Mouse (Mus musculus) thymus, adult 18-20 months (tissue): Measurements from ENCODE around the gene Rbm48.
"Not testable (repeated sequence)": the region's sequence is repeated elsewhere in the genome, so short reads cannot be mapped to it uniquely, and the experiment has no call there.

Experiments
- DNase-seq, 2 experiments: peaks; one replicate each; pipeline ENCODE4 v3.0.0; 2022; ENCODE audit warnings: mixed read lengths in 2 of 2

Gene Rbm48

DNA sequence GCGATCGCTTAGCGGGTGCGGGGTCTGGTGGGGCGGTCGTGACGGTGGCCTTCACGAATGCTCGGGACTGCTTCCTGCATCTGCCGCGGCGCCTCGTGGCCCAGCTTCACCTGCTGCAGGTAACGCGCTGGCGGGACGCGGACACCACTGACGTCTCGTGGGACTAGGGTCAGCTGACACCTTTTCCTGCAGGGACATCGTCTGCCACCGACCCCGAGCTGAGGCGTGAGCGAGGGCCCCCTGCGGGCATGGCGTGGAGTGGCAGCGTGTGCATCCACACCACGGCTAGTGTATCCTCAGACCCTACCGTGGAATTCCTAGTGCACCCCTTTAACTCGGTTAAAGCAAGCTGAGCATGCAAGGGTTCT lies at the start of gene Rbm48:
TSS of gene Rbm48 (minus strand) at position 187 of the 368 bp plus-strand sequence.
- DNase-seq = peak; percentile 69 to 76

DNA sequence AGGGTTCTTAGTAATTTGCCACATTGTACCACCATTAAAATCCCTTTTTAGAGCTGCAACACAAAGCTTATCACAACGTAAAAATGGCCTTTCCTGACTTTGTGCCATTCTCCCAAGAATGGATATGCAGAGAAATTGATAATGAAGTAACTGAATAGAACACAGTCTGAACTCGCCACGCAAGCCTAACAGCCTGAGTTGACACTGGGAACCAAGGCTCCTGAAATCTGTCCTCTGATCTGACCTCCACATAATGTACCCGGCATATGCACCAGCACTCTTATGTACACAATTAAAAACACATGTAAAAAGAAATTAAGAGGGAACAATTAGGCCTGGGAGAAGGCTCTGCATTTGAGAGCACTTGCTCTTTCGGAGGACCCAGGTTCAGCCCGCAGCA lies 48.9 kb upstream of the Rbm48 start:
- DNase-seq = no peak

DNA sequence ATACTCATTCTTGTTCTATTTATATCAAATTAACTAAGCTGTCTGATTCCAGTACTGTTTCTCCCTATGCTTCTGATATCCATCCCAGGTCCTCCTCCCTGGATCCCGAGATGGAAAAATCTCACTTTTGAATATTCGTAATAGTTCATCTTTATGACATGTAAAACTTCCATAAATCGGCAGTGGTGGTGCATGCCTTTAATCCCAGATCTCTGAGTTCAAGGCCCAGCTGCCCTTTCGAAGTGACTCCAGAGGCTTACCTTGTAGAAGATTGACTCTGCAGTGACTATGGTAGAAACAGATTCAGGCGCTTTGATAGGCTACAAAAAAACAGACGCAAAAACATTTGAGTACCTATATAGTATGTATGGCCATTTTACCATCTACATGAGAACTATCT lies 48.2 kb upstream of the Rbm48 start:
- no peak for DNase-seq

GRCm38 (mm10) chr5:3635286-3635685 lies 38.9 kb upstream of the Rbm48 start:
- DNase-seq = no peak

DNA sequence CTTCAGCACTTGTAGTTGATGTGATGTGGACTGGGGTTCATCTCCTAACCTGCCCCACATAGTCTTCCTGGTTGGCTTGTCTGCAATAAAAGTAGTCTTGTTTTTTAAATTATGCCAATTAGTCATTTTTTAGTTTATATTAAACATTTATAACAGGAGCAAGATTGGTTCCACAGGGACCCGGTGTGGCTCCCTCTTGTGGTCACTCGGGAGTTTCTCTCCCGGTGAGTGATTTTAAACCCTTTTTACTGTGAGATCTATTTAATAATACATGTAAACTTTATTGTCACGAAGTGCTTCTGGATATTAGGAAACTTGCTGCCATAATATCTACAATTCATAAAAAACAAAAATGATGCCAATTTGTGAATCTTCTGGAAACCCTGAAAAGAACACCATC lies 37.6 kb upstream of the Rbm48 start:
- DNase-seq = no peak

GRCm38 (mm10) chr5:3633315-3633714 lies 36.9 kb upstream of the Rbm48 start:
- DNase-seq = no peak

GRCm38 (mm10) chr5:3632285-3632684 lies 35.9 kb upstream of the Rbm48 start:
- no peak for DNase-seq

- no peak for DNase-seq
Observed at GRCm38 (mm10) chr5:3631512-3632271, 35.3 kb upstream of the Rbm48 start.

GRCm38 (mm10) chr5:3630055-3630454 lies 33.7 kb upstream of the Rbm48 start:
- no peak for DNase-seq

DNA sequence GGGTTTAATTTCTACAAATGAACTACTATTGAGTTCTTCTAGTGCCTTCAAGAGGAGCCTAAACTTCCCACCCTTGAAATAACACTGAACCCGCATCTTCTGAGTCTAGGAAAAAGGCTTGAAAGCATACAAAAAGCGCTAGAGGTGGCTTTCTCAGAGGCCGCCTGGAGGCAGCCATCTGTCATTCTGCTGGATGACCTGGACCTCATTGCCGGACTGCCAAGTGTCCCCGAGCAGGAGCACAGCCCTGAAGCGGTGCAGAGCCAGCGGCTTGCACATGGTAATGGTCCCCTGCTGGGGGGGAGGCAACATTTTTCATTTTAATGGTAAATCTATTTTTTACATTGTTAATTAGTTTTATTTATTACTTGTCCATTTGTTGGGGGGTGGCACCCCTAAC lies 24.1 kb upstream of the Rbm48 start:
- no peak for DNase-seq

GRCm38 (mm10) chr5:3611835-3612234 lies 15.4 kb upstream of the Rbm48 start:
- DNase-seq = not testable (repeated sequence)

DNA sequence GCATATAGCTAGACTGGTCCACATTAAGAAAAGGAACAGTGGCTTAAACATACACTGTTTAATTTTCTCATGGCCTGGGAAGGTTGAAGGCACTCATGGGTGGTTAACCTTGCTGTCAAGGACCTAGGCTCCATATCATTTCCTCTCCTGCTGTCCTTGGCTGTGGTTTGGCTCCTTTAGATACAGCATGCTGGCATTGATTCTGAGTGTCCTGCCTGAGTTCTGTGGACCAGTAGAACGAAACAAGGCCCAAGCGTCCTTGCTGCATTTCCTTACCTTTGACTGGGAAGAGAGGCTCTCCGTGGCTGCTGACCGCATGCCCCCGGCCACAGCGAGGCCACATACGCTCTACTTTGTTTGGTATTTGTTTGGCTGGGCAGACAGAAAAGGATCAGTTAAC lies 12.9 kb upstream of the Rbm48 start:
- DNase-seq = no peak

- no peak for DNase-seq
Observed at GRCm38 (mm10) chr5:3607114-3607513, 10.7 kb upstream of the Rbm48 start.

GRCm38 (mm10) chr5:3600790-3601189 lies 4.4 kb upstream of the Rbm48 start:
- no peak for DNase-seq

DNA sequence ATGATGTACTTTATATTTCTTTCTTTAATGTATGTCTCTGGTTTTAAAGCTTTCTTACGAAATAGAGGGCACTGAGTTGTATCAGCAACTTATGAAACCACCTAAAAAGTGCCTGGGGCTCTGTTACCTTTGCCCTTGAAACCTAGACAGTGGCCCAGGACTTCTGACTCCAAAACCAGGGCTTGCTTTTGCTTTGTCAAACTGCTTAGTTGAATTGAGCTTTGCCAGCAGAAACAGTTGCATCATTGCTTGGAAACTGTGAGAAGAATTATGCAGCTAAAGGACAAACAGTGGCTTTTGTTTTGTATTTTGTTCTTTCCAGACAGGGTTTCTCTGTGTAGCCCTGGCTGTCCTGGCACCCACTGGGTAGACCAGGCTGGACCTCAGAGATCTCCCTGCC lies 3.9 kb upstream of the Rbm48 start:
- DNase-seq = no peak

GRCm38 (mm10) chr5:3598766-3599165 lies 2.4 kb upstream of the Rbm48 start:
- no peak for DNase-seq

DNA sequence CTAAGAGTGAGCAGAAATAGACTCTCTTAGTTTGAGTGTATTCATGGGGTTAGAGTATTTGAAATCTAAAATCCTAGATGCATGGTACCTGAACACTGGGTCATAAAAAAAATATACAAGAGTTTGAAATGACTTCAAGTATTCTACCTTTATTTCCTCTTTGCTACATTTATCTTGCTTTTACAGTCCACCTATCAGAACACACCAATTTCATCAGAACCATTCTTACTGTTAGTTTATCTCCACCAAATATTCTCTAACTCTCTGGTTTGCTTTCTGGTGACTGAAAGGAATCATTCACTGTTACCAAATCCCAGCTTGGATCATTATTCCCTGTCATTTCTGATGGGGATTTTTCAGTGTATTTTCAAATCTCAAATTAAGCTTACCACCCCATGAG lies 786 bp upstream of the Rbm48 start:
- DNase-seq = no peak

GRCm38 (mm10) chr5:3595693-3596398 lies 539 bp downstream of the Rbm48 start, which contains the start of gene Pex1:
Gene Pex1 (plus strand): TSS chr5:3596066.
- peak; percentile 90 to 93 for DNase-seq

GRCm38 (mm10) chr5:3579066-3579465 lies 17.3 kb downstream of the Rbm48 start:
- no peak for DNase-seq

DNA sequence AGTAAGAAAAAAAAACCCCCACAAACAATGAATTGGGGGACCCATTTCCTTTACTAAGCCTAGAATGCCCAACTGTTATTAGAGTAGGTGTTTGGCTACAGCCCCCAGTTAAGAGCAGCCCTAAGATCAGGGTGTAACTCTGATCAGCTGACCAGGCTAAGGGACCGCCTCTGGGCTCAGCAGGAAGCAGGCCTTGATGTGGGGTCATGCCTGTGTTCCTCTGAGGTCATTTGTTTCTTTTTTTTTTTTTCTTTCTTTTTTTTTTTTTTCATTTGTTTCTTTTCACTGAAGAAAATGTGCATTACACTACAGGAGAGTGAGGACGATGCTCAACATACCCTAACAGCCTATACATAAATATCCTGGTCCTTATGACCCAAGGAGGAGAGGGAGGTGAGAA lies 18.4 kb downstream of the Rbm48 start:
- DNase-seq = no peak

GRCm38 (mm10) chr5:3574825-3575224 lies 21.6 kb downstream of the Rbm48 start:
- DNase-seq = no peak

DNA sequence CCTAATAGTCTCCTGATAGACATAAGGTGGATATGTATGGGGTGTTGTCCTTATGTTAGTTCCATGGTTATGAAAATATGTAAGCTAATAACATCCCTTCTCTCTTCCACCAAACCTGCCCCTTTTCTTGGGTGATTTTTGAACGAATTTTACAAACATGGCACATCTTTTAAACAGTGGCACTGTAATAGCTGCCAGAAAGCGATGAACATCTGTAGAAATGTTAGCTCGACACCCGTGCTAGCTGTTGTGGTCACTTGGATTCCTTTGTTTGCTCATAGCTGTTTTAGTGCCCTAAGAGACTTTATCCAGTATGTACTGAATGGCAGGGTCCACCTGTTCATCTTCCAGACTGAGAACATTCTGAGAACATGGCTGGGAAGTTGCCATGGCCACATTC lies 25.1 kb downstream of the Rbm48 start, which contains the start of gene 1700109H08Rik:
TSS of gene 1700109H08Rik (plus strand) at position 301 of the 400 bp plus-strand sequence.
- no peak for DNase-seq

- DNase-seq = no peak
Observed at GRCm38 (mm10) chr5:3554198-3554597, 42.2 kb downstream of the Rbm48 start.

DNA sequence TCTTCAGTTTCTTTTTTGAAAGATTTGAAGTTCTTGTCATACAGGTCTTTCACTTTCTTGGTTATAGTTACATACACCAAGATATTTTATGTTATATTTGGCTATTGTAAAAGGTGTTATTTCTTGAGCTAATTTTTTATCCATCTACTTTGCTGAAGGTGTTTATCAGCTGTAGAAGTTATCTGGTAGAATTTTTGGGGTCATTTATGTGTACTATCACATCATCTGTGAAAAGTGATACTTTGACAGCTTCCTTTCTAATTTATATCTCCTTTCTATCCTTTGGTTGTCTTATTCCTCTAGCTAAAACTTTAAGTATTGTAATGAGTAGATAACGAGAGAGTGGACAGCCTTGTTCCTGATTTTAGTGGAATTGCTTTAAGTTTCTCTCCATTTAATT lies 44.9 kb downstream of the Rbm48 start:
- DNase-seq = no peak
